In the genomic region with DNA sequence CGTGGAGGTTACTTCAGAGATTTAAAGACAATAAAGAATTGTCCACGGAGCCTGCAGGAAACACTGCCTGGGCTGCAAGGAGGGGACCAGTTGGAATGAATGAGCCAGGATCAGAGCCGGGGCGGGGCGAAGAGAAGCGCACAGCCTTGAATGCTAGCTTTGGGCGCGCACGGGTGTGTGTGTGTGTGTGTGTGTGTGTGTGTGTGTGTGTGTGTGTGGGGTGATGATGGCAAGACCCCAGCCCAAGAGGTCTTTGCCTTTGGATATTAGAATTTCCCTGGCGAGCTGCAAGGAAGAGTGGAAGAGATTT, we compare ENCODE assay signal across 8 mouse cellular contexts. TPM values are rescaled to one million over a fixed set of nuclear protein-coding genes. Genes with fewer than 3 reads are reported as not detected.
DNase-seq lines count a peak whose midpoint lies in the region; ATAC-seq lines count a peak whose summit lies in the region.

No protein-coding gene starts in this region.

- peaks cover 71% of the 10 kb centered on the region for H3K4me1 ChIP-seq in hindbrain, embryonic 13.5 days (replicated peaks)
- peaks cover 46% of the 10 kb centered on the region for H3K4me1 ChIP-seq in midbrain, embryonic 16.5 days (ENCODE audit: control insufficient read depth, insufficient read depth, low read length)

- H3K27ac ChIP-seq in hindbrain, embryonic 13.5 days, result peak overlapping the region; percentile 96
- H3K27ac ChIP-seq in midbrain, embryonic 16.5 days (ENCODE audit: low read length), result peak overlapping the region; percentile 92

- H3K27me3 ChIP-seq in hindbrain, embryonic 13.5 days, result 0 out of 2 replicates have a peak, but pooled peaks cover 3% of the 10 kb centered on the region
- no peaks in the 10 kb centered on the region for H3K27me3 ChIP-seq in midbrain, embryonic 16.5 days (ENCODE audit: control insufficient read depth, insufficient read depth, low read depth, low read length)

- under 1% methylated on average over 10 of the region's 10 CpGs for WGBS in hindbrain, embryonic 13.5 days
- 0% methylated on average over 8 of the region's 10 CpGs for WGBS in midbrain, embryonic 16.5 days

- H3K36me3 ChIP-seq in hindbrain, embryonic 13.5 days, result no peaks in the 10 kb centered on the region
- H3K36me3 ChIP-seq in midbrain, embryonic 16.5 days (ENCODE audit: control insufficient read depth, insufficient read depth, low read length), result no peaks in the 10 kb centered on the region

- ATAC-seq in hindbrain, embryonic 13.5 days (ENCODE audit: low FRiP score), result no peak
- peak; percentile 25; the same call in 1 of the 2 replicates for ATAC-seq in midbrain, embryonic 16.5 days

- peak overlapping the region; percentile 88 for H3K9ac ChIP-seq in hindbrain, embryonic 13.5 days
- H3K9ac ChIP-seq in midbrain, embryonic 16.5 days (ENCODE audit: low read depth, low read length), result peak overlapping the region; percentile 90

- H3K4me2 ChIP-seq in hindbrain, embryonic 13.5 days, result peak overlapping the region; percentile 73
- peak overlapping the region; percentile 77 for H3K4me2 ChIP-seq in midbrain, embryonic 16.5 days (ENCODE audit: low read length)

- H3K4me3 ChIP-seq in hindbrain, embryonic 13.5 days, result peak overlapping the region; percentile 76
- H3K4me3 ChIP-seq in midbrain, embryonic 16.5 days (ENCODE audit: low read depth, low read length), result peak overlapping the region; percentile 85

- DNase-seq in gastrocnemius, postnatal 10 days, result peak; percentile 25
- DNase-seq in gastrocnemius, adult 18-20 months (ENCODE audit: low spot score), result no peak
- peak; percentile 57 for DNase-seq in right cerebral cortex, postnatal 14 days
- no peak for DNase-seq in right cerebral cortex, postnatal 36 days (ENCODE audit: low spot score in 2 of 2)
- DNase-seq in ovary, postnatal 36 days (ENCODE audit: low spot score), result no peak
- DNase-seq in adipocyte (ENCODE audit: low spot score), result no peak

- H3K9me3 ChIP-seq in hindbrain, embryonic 13.5 days, result no peaks in the 10 kb centered on the region
- H3K9me3 ChIP-seq in midbrain, embryonic 16.5 days (replicated peaks; ENCODE audit: control insufficient read depth, low read length, poor library complexity, severe bottlenecking), result no peaks in the 10 kb centered on the region

RNA-seq across cellular contexts. Expression of a gene that starts 1.0 kb away (rescaled TPM):
- total RNA-seq in gastrocnemius, postnatal 10 days (2021), result 1 to 10 TPM; 2.3 to 2.4 TPM
- under 1 TPM in 1 of 2 experiments, not detected in 1; 0.55 TPM for total RNA-seq in gastrocnemius, adult 18-20 months (2021)
- polyA plus RNA-seq in hindbrain, embryonic 13.5 days (2015; fragmentation: Nextera tagmentation; extraction: Ambion mirVana), result 19.9 and 25.2 TPM in 2 replicates
- polyA plus RNA-seq in midbrain, embryonic 16.5 days (2015; fragmentation: Nextera tagmentation; extraction: Ambion mirVana), result 14.5 and 19.4 TPM in 2 replicates

Comparison
In these comparisons a context has a peak if more than half of its experiments do, and no peak if none do; other contexts are left out.
1. DNase-seq: peak in gastrocnemius, postnatal 10 days (single experiment) and right cerebral cortex, postnatal 14 days (single experiment); none in gastrocnemius, adult 18-20 months (single experiment), right cerebral cortex, postnatal 36 days (0 of 2), ovary, postnatal 36 days (single experiment) and adipocyte (single experiment).